Mouse (Mus musculus): ENCODE measurements around the gene Kcnab2. TPM values are rescaled to one million over a fixed set of nuclear protein-coding genes. Genes with fewer than 3 reads are reported as not detected.

The Kcnab2 gene
- polyA plus RNA-seq, 1 experiment, result 194 TPM

Other genes with a start within 250 kb of the Kcnab2 start
- 35.4 and 43.3 TPM in 2 replicates for gene Gpr153, start 203.6 kb downstream of the Kcnab2 start, polyA plus RNA-seq (2012; rRNA removed)
- gene Hes3, start 186.2 kb downstream of the Kcnab2 start, polyA plus RNA-seq (2012; rRNA removed), result 0.38 and 0.71 TPM in 2 replicates
- gene Icmt, start 180.6 kb downstream of the Kcnab2 start, polyA plus RNA-seq (2012; rRNA removed), result 32.7 and 34.2 TPM in 2 replicates
- 20.9 and 23.3 TPM in 2 replicates for gene Rnf207, start 158.9 kb downstream of the Kcnab2 start, polyA plus RNA-seq (2012; rRNA removed)
- 192 and 232 TPM in 2 replicates for gene Rpl22, start 152.1 kb downstream of the Kcnab2 start, polyA plus RNA-seq (2012; rRNA removed)
- 66.8 and 77.9 TPM in 2 replicates for gene Chd5, start 139.2 kb downstream of the Kcnab2 start, polyA plus RNA-seq (2012; rRNA removed)
- gene Nphp4, start 1.2 kb downstream of the Kcnab2 start, polyA plus RNA-seq (2012; rRNA removed), result 13.6 and 13.8 TPM in 2 replicates

Data from frontal cortex, adult 2 months (tissue).